Mouse (Mus musculus): Measurements from ENCODE around the gene Adamts12.

GRCm38 (mm10) chr15:11198246-11198795 is 133.7 kb downstream of the Adamts12 start:
- no peak for TF ChIP-seq POLR2A (IDR thresholded peaks at IDR 0.05; ENCODE audit: borderline replicate concordance, insufficient read depth, low read length)
- TF ChIP-seq CTCF (IDR thresholded peaks at IDR 0.05; ENCODE audit: borderline replicate concordance, insufficient read depth, low read depth, low read length), result no peak

Measured in cerebellum, adult 2 months (tissue).